Mouse (Mus musculus) lung, embryonic 15.5 days (tissue): ENCODE data around the gene Rbm4. TPM values are rescaled to one million over a fixed set of nuclear protein-coding genes. Genes with fewer than 3 reads are reported as not detected.
A peak's percentile ranks its signal among the peaks of the same experiment; 100 is the strongest.

Experiments used
- ATAC-seq: fragments of 200-750 bp; cut with Nextera tagmentation; 2 replicates; pipeline ENCODE4 v1.8.0; 2017; ENCODE audit warnings: moderate number of reproducible peaks, borderline replicate concordance; ENCODE audit not compliant: low FRiP score, low TSS enrichment; ENCODE audit errors: extremely low read depth
- H3K27ac ChIP-seq: fragments of 300-500 bp; sonication (generic); 2 replicates; pipeline ENCODE4 v1.5.1; 2015; ENCODE audit warnings: moderate library complexity, mild to moderate bottlenecking, inconsistent platforms
- H3K27me3 ChIP-seq: fragments of 300-500 bp; sonication (generic); 2 replicates; pipeline ENCODE4 v1.6.1; 2015; ENCODE audit warnings: inconsistent platforms
- H3K36me3 ChIP-seq: fragments of 300-500 bp; sonication (generic); 2 replicates; pipeline ENCODE4 v1.6.1; 2015; ENCODE audit warnings: inconsistent platforms
- H3K4me1 ChIP-seq: fragments of 300-500 bp; sonication (generic); 2 replicates; pipeline ENCODE4 v1.6.1; 2015; ENCODE audit warnings: inconsistent platforms
- H3K4me2 ChIP-seq: fragments of 300-500 bp; sonication (generic); 2 replicates; pipeline ENCODE4 v1.6.1; 2015; ENCODE audit warnings: inconsistent platforms, mild to moderate bottlenecking, moderate library complexity
- H3K4me3 ChIP-seq: fragments of 300-500 bp; sonication (generic); 2 replicates; pipeline ENCODE4 v1.5.1; 2015; ENCODE audit warnings: mild to moderate bottlenecking, inconsistent platforms
- H3K9ac ChIP-seq: fragments of 300-500 bp; sonication (generic); 2 replicates; pipeline ENCODE4 v1.6.1; 2015; ENCODE audit warnings: inconsistent platforms
- H3K9me3 ChIP-seq: fragments of 300-500 bp; sonication (generic); 2 replicates; pipeline ENCODE4 v1.6.1; 2016; ENCODE audit warnings: inconsistent platforms
- WGBS: fragments of 180-500 bp; shearing (Covaris S2); methylation state at CpG from one replicate; pipeline ENCODE4 v1.1.7; 2015; 5-methylcytosine and 5-hydroxymethylcytosine counted together
- polyA plus RNA-seq: library from polyadenylated mRNA; unstranded; fragments of >200 nt; fragmentation: Nextera tagmentation; extraction: Ambion mirVana; gene quantifications from 2 replicates; pipeline ENCODE4 v1.2.1, GENCODE M21; 2015

Gene Rbm4
- polyA plus RNA-seq, 1 experiment from 2014 or later: 64.1 TPM

DNA sequence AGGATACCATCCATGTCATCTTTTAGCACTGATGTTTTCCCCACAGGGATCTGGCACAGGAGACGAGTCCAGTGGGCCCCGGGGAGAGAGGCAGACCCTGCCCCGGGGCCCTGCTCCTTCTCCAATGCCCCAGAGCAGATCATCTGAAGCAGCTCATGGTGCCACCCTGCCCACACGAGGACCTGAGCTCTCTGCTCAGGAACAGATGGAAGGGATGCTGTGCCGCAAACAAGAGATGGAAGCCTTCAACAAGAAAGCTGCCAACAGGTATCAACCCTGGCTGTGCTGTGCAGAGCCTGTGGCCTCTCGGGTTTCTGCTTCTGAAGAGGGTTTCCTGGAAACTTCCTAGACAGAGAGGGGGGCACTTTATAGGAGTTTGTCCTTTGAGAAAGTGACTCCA lies 43.7 kb downstream of the Rbm4 start:
- Histone ChIP-seq H3K27me3 (no peaks in the 10 kb centered on the region), H3K36me3 (no peaks in the 10 kb centered on the region), H3K9me3 (no peaks in the 10 kb centered on the region), H3K4me3 (no peak overlapping the region), H3K4me1 (0 out of 2 replicates have a peak, but pooled peaks cover 3% of the 10 kb centered on the region), H3K4me2 (no peak overlapping the region), H3K27ac (no peak overlapping the region), H3K9ac (no peak overlapping the region)
- ATAC-seq: no peak
- WGBS: 83% methylated on average over 6 of the region's 6 CpGs

GRCm38 (mm10) chr19:4748493-4748892 lies 45.2 kb downstream of the Rbm4 start:
- Histone ChIP-seq H3K27me3 (no peaks in the 10 kb centered on the region), H3K4me1 (0 out of 2 replicates have a peak, but pooled peaks cover 3% of the 10 kb centered on the region), H3K27ac (no peak overlapping the region), H3K4me3 (no peak overlapping the region), H3K36me3 (no peaks in the 10 kb centered on the region), H3K9me3 (no peaks in the 10 kb centered on the region), H3K4me2 (no peak overlapping the region), H3K9ac (no peak overlapping the region)
- 80% methylated on average over 10 of the region's 10 CpGs for WGBS
- no peak for ATAC-seq

DNA sequence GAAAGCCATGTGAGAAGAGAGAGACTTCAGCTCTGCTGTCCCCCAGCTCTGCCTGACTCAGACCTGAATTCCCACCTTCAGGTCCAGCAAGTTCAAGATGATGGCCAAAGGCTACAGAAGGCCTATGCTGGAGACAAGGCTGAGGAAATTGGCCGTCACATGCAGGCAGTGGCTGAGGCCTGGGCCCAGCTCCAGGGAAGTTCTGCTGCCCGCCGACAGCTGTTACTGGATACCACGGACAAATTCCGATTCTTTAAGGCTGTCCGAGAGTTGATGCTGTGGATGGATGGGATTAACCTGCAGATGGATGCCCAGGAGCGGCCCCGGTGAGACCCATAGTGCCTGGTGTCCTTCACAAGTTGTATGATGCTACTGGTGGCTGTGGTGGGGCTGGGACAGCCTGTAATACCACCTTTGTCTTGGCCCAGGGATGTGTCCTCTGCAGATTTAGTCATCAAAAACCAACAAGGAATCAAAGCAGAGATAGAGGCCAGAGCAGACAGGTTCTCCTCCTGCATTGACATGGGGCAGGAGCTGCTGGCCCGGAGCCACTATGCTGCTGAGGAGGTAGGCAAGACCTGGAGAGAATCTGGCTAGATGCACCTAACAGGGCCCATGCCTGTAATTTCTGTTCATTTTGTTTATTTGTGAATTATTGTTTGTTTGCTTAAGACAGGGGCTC lies 45.9 kb downstream of the Rbm4 start:
- H3K4me3 ChIP-seq: no peak overlapping the region
- no peaks in the 10 kb centered on the region for H3K36me3 ChIP-seq
- H3K27ac ChIP-seq: no peak overlapping the region
- no peak overlapping the region for H3K4me2 ChIP-seq
- H3K9ac ChIP-seq: no peak overlapping the region
- no peaks in the 10 kb centered on the region for H3K27me3 ChIP-seq
- WGBS: 84% methylated on average over 9 of the region's 9 CpGs
- 0 out of 2 replicates have a peak, but pooled peaks cover 3% of the 10 kb centered on the region for H3K4me1 ChIP-seq
- no peaks in the 10 kb centered on the region for H3K9me3 ChIP-seq
- ATAC-seq: no peak

GRCm38 (mm10) chr19:4746611-4747010 lies 47.1 kb downstream of the Rbm4 start:
- Histone ChIP-seq H3K4me1 (0 out of 2 replicates have a peak, but pooled peaks cover 3% of the 10 kb centered on the region), H3K27ac (no peak overlapping the region), H3K9me3 (no peaks in the 10 kb centered on the region), H3K27me3 (no peaks in the 10 kb centered on the region), H3K9ac (no peak overlapping the region), H3K4me3 (no peak overlapping the region), H3K4me2 (no peak overlapping the region), H3K36me3 (no peaks in the 10 kb centered on the region)
- peak; percentile 11; the same call in 1 of the 2 replicates for ATAC-seq
- WGBS: 77% methylated on average over 14 of the region's 14 CpGs

DNA sequence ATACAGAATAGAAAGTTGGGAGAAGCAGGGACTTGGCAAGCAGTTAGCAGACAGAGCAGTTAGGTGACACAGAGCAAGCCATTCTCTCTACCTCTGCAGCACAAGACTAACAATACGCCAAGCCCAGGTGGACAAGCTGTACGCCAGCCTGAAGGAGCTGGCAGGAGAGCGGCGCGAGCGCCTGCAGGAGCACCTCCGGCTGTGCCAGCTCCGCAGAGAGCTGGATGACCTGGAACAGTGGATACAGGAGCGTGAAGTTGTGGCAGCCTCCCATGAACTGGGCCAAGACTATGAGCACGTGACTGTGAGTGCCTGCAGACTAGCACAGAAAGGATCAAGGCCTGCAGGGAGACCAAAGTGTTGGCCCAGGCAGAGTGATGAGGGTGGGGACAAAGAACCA lies 48.0 kb downstream of the Rbm4 start:
- 92% methylated on average over 10 of the region's 10 CpGs for WGBS
- Histone ChIP-seq H3K36me3 (no peaks in the 10 kb centered on the region), H3K9me3 (no peaks in the 10 kb centered on the region), H3K4me2 (no peak overlapping the region), H3K4me1 (0 out of 2 replicates have a peak, but pooled peaks cover 3% of the 10 kb centered on the region), H3K9ac (no peak overlapping the region), H3K27me3 (no peaks in the 10 kb centered on the region), H3K27ac (no peak overlapping the region), H3K4me3 (no peak overlapping the region)
- ATAC-seq: no peak

GRCm38 (mm10) chr19:4745057-4745456 lies 48.6 kb downstream of the Rbm4 start:
- no peak overlapping the region for H3K4me2 ChIP-seq
- 0 out of 2 replicates have a peak, but pooled peaks cover 3% of the 10 kb centered on the region for H3K4me1 ChIP-seq
- H3K36me3 ChIP-seq: no peaks in the 10 kb centered on the region
- no peak overlapping the region for H3K9ac ChIP-seq
- no peak overlapping the region for H3K27ac ChIP-seq
- H3K4me3 ChIP-seq: no peak overlapping the region
- 41% methylated on average over 9 of the region's 9 CpGs for WGBS
- H3K27me3 ChIP-seq: no peaks in the 10 kb centered on the region
- no peaks in the 10 kb centered on the region for H3K9me3 ChIP-seq
- no peak for ATAC-seq

DNA sequence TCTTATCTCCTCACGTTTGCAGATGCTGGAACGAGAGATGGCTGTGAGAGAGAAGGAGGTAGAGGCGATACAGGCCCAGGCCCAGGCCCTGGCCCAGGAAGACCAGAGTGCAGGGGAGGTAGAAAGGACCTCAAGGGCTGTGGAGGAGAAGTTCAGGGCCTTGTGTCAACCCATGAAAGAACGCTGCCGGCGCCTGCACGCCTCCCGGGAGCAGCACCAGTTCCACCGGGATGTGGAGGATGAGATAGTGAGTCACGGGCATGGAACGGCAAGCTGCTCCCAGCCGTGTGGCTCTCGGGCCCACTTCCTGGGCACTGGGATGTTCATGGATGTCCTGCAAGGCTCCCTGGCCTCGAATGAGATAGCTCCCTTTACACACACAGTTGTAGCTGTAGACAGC lies 49.7 kb downstream of the Rbm4 start:
- Histone ChIP-seq H3K4me3 (no peak overlapping the region), H3K27ac (no peak overlapping the region), H3K4me2 (no peak overlapping the region), H3K4me1 (0 out of 2 replicates have a peak, but pooled peaks cover 3% of the 10 kb centered on the region), H3K9ac (no peak overlapping the region), H3K36me3 (no peaks in the 10 kb centered on the region), H3K9me3 (no peaks in the 10 kb centered on the region), H3K27me3 (no peaks in the 10 kb centered on the region)
- ATAC-seq: no peak
- WGBS: 75% methylated on average over 14 of the region's 14 CpGs

DNA sequence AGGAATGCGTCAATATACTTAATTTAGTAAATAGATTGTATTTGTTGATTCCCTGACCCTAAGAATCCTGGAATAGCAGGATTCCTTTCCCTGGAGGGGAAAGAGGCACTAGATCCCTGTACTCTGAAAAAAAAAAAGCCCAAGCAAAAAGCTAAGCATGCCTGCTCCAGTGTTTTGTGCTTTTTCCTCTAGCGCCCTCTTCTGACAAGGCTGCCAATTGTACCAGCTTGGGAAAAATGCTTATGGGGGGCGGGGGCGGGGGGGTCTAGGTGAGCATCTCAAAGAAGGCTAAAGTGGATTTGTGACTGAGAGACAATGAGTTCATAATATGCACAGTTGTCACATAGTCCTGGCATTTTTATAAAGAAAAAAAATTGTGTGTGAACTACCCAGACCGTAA lies 50.2 kb downstream of the Rbm4 start:
- Histone ChIP-seq H3K27me3 (no peaks in the 10 kb centered on the region), H3K4me3 (no peak overlapping the region), H3K27ac (no peak overlapping the region), H3K36me3 (no peaks in the 10 kb centered on the region), H3K9ac (no peak overlapping the region), H3K4me2 (no peak overlapping the region), H3K4me1 (0 out of 2 replicates have a peak, but pooled peaks cover 3% of the 10 kb centered on the region), H3K9me3 (no peaks in the 10 kb centered on the region)
- no peak for ATAC-seq
- WGBS: 42% methylated on average over 5 of the region's 5 CpGs

DNA sequence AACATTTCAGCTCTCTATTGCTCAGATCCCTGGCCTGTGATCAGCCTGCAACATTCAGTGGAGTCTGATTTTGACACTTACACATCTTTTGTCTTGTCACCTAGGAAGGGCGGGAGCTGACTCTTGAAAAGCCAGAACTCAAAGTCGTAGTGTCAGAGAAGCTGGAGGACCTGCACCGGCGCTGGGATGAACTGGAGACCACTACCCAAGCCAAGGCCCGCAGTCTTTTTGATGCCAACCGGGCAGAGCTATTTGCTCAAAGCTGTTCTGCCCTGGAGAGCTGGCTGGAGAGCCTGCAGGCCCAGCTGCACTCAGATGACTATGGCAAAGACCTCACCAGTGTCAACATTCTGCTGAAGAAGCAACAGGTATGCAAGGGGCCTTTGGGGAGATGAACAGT lies 51.5 kb downstream of the Rbm4 start:
- H3K27me3 ChIP-seq: no peaks in the 10 kb centered on the region
- 80% methylated on average over 6 of the region's 6 CpGs for WGBS
- no peak for ATAC-seq

GRCm38 (mm10) chr19:4741482-4741881 lies 52.2 kb downstream of the Rbm4 start:
- Histone ChIP-seq H3K4me3 (no peak overlapping the region), H3K4me1 (0 out of 2 replicates have a peak, but pooled peaks cover 3% of the 10 kb centered on the region), H3K9ac (no peak overlapping the region), H3K36me3 (no peaks in the 10 kb centered on the region), H3K27ac (no peak overlapping the region), H3K4me2 (no peak overlapping the region), H3K9me3 (no peaks in the 10 kb centered on the region), H3K27me3 (no peaks in the 10 kb centered on the region)
- ATAC-seq: no peak
- WGBS: 72% methylated on average over 10 of the region's 10 CpGs

More for the DNA sequence above, 51.5 kb downstream of the Rbm4 start:
- 0 out of 2 replicates have a peak, but pooled peaks cover 3% of the 10 kb centered on the region for H3K4me1 ChIP-seq
- H3K4me2 ChIP-seq: no peak overlapping the region
- no peak overlapping the region for H3K4me3 ChIP-seq
- H3K27ac ChIP-seq: no peak overlapping the region
- H3K36me3 ChIP-seq: no peaks in the 10 kb centered on the region
- H3K9me3 ChIP-seq: no peaks in the 10 kb centered on the region
- no peak overlapping the region for H3K9ac ChIP-seq

GRCm38 (mm10) chr19:4739762-4740161 lies 53.9 kb downstream of the Rbm4 start:
- Histone ChIP-seq H3K4me3 (no peak overlapping the region), H3K4me1 (no peaks in the 10 kb centered on the region), H3K27me3 (no peaks in the 10 kb centered on the region), H3K4me2 (no peak overlapping the region), H3K36me3 (no peaks in the 10 kb centered on the region), H3K9me3 (no peaks in the 10 kb centered on the region), H3K9ac (no peak overlapping the region), H3K27ac (no peak overlapping the region)
- 89% methylated on average over 5 of the region's 5 CpGs for WGBS
- no peak for ATAC-seq

DNA sequence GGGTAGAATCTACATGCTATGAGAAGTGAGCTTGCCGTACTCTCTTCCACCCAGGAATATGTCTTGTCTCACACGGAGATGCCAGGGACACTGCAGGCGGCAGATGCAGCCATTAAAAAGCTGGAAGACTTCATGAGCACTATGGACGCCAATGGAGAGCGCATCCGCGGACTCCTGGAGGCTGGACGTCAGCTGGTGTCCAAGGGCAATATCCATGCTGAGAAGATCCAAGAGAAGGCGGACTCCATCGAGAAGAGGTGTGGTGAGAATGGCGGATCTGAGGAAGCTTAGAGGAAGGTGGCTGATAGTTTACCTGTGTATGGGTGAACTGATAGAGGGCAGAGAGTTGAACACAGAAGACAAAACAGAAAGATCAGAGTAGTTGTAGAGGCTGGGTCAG lies 54.6 kb downstream of the Rbm4 start:
- no peaks in the 10 kb centered on the region for H3K27me3 ChIP-seq
- 89% methylated on average over 11 of the region's 11 CpGs for WGBS
- H3K27ac ChIP-seq: no peak overlapping the region
- ATAC-seq: no peak
- no peak overlapping the region for H3K4me3 ChIP-seq
- H3K4me1 ChIP-seq: no peaks in the 10 kb centered on the region
- no peak overlapping the region for H3K4me2 ChIP-seq
- H3K9me3 ChIP-seq: no peaks in the 10 kb centered on the region
- H3K36me3 ChIP-seq: no peaks in the 10 kb centered on the region
- no peak overlapping the region for H3K9ac ChIP-seq
